Mouse (Mus musculus) small intestine, adult 2 months (tissue): ENCODE results near the gene 9130230L23Rik.

Experiments
- CTCF ChIP-seq: fragments of 200-500 bp; IDR thresholded peaks from 2 replicates; pipeline ENCODE4 v1.5.1; 2012; ENCODE audit warnings: low read depth, mild to moderate bottlenecking, control low read depth, inconsistent platforms, low read length, moderate library complexity, mixed read lengths; ENCODE audit not compliant: insufficient replicate concordance, insufficient read length; ENCODE audit errors: extremely low read depth
- POLR2A ChIP-seq: fragments of 200-500 bp; IDR thresholded peaks from 2 replicates; pipeline ENCODE4 v1.6.1; 2012; ENCODE audit warnings: low read depth, mild to moderate bottlenecking, control low read depth, inconsistent platforms, low read length, moderate library complexity

DNA sequence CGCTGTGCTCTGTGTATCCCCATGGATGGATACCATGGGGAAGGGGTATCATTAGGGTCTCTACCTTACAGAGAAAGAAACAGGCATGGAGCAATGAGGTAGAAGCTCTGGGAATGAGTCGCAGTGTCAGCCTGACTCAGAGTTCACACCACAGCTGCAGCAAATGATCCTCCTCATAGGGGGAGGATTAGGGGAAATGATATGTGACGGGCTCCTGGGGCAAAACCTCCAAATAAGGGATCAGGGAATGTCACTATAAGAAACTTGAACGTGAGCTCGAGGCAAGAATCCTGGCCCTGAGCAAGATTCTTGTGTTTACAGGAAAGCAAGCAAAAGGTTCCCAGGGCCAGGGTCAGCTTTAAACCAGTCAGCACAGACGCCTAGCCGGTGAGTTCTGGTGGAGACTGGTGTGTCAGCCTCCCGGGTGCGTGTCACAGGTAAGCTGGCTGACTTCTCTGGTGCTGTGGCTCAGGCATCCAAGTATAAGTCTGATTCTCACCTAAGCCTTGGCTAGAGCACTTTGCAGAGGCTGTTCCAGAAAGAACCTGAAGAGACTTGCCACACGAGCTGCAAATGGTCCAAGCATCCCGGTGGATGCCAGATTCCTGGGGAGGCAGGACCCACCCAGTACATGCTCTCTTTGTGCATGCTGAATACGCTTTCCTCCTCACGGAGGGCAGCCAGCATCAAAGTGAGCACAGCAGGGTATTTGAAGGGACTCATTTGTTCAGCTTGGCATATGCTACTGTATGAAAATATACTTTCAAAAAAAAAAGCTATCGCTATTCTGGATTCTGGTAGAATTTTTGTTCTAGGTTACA is 30.5 kb upstream of the 9130230L23Rik start:
- no peak for TF ChIP-seq CTCF
- TF ChIP-seq POLR2A = no peak
